Mouse (Mus musculus): ENCODE data around the gene Sap18b. TPM values are rescaled to one million over a fixed set of nuclear protein-coding genes. Genes with fewer than 3 reads are reported as not detected.
"Not testable (repeated sequence)": the region's sequence is repeated elsewhere in the genome, so short reads cannot be mapped to it uniquely, and the experiment has no call there.

Sap18b gene
- polyA plus RNA-seq, 1 experiment: 12.3 TPM

- Histone ChIP-seq H3K36me3 (ENCODE audit: control insufficient read depth) (peaks cover 5% of the 10 kb centered on the region), H3K4me1 (ENCODE audit: control insufficient read depth) (peaks cover 24% of the 10 kb centered on the region), H3K27me3 (ENCODE audit: control insufficient read depth) (no peaks in the 10 kb centered on the region), H3K4me3 (replicated peaks) (peak overlapping the region; percentile 66), H3K9me3 (ENCODE audit: control insufficient read depth, low read length) (no peaks in the 10 kb centered on the region)
- no peak for TF ChIP-seq GATA1 (IDR thresholded peaks at IDR 0.05; ENCODE audit: low read length)
- no peak for TF ChIP-seq TAL1 (IDR thresholded peaks at IDR 0.05; ENCODE audit: low read length)
Measured at GRCm38 (mm10) chr8:95852290-95852689, 27.1 kb downstream of the Sap18b start.

- Histone ChIP-seq H3K4me3 (replicated peaks) (peak within 1 kb of the TSS; percentile 66), H3K36me3 (ENCODE audit: control insufficient read depth) (peaks cover 2% of the 10 kb centered on the region), H3K27me3 (ENCODE audit: control insufficient read depth) (no peaks in the 10 kb centered on the region), H3K9me3 (ENCODE audit: control insufficient read depth, low read length) (no peaks in the 10 kb centered on the region), H3K4me1 (ENCODE audit: control insufficient read depth) (peaks cover 20% of the 10 kb centered on the region)
- TF ChIP-seq TAL1 (IDR thresholded peaks at IDR 0.05; ENCODE audit: low read length): no peak
- TF ChIP-seq GATA1 (IDR thresholded peaks at IDR 0.05; ENCODE audit: low read length): no peak
Measured at GRCm38 (mm10) chr8:95853102-95853843, 28.1 kb downstream of the Sap18b start, which contains the start of gene Slc38a7. Gene Slc38a7 (minus strand): TSS chr8:95853539.

GRCm38 (mm10) chr8:95854174-95854573, 29.0 kb downstream of the Sap18b start:
- Histone ChIP-seq H3K4me3 (replicated peaks) (no peak overlapping the region), H3K36me3 (ENCODE audit: control insufficient read depth) (no peaks in the 10 kb centered on the region; the same call in 1 of the 2 replicates)
- TF ChIP-seq GATA1 (IDR thresholded peaks at IDR 0.05; ENCODE audit: low read length) (no peak), TAL1 (IDR thresholded peaks at IDR 0.05; ENCODE audit: low read length) (no peak)

GRCm38 (mm10) chr8:95863761-95864440, 38.8 kb downstream of the Sap18b start:
- not testable (repeated sequence) for H3K9me3 ChIP-seq (ENCODE audit: control insufficient read depth, low read length); H3K4me3 ChIP-seq (replicated peaks); H3K27me3 ChIP-seq (ENCODE audit: control insufficient read depth); H3K4me1 ChIP-seq (ENCODE audit: control insufficient read depth)
- H3K36me3 ChIP-seq (ENCODE audit: control insufficient read depth): peaks cover 37% of the 10 kb centered on the region

More at GRCm38 (mm10) chr8:95854174-95854573, 29.0 kb downstream of the Sap18b start:
- peaks cover 18% of the 10 kb centered on the region for H3K4me1 ChIP-seq (ENCODE audit: control insufficient read depth)
- no peaks in the 10 kb centered on the region for H3K9me3 ChIP-seq (ENCODE audit: control insufficient read depth, low read length)
- H3K27me3 ChIP-seq (ENCODE audit: control insufficient read depth): no peaks in the 10 kb centered on the region

- not testable (repeated sequence) for H3K4me3 ChIP-seq (replicated peaks); H3K27me3 ChIP-seq (ENCODE audit: control insufficient read depth); H3K9me3 ChIP-seq (ENCODE audit: control insufficient read depth, low read length); H3K4me1 ChIP-seq (ENCODE audit: control insufficient read depth)
- peaks cover 46% of the 10 kb centered on the region for H3K36me3 ChIP-seq (ENCODE audit: control insufficient read depth)
Measured at GRCm38 (mm10) chr8:95864851-95865250, 39.7 kb downstream of the Sap18b start.

GRCm38 (mm10) chr8:95871690-95872089, 46.5 kb downstream of the Sap18b start:
- H3K4me3 ChIP-seq (replicated peaks): no peak overlapping the region
- H3K27me3 ChIP-seq (ENCODE audit: control insufficient read depth): no peaks in the 10 kb centered on the region
- TF ChIP-seq TAL1 (IDR thresholded peaks at IDR 0.05; ENCODE audit: low read length) (no peak), GATA1 (IDR thresholded peaks at IDR 0.05; ENCODE audit: low read length) (no peak)
- H3K4me1 ChIP-seq (ENCODE audit: control insufficient read depth): no peaks in the 10 kb centered on the region
- H3K9me3 ChIP-seq (ENCODE audit: control insufficient read depth, low read length): peaks cover 2% of the 10 kb centered on the region
- peaks cover 88% of the 10 kb centered on the region for H3K36me3 ChIP-seq (ENCODE audit: control insufficient read depth)

- no peak overlapping the region for H3K4me3 ChIP-seq (replicated peaks)
- TF ChIP-seq GATA1 (IDR thresholded peaks at IDR 0.05; ENCODE audit: low read length): no peak
- TF ChIP-seq TAL1 (IDR thresholded peaks at IDR 0.05; ENCODE audit: low read length): no peak
- H3K9me3 ChIP-seq (ENCODE audit: control insufficient read depth, low read length): peaks cover 2% of the 10 kb centered on the region
Measured at GRCm38 (mm10) chr8:95875270-95875669, 50.1 kb downstream of the Sap18b start.

More at GRCm38 (mm10) chr8:95875270-95875669, 50.1 kb downstream of the Sap18b start:
- Histone ChIP-seq H3K27me3 (ENCODE audit: control insufficient read depth) (no peaks in the 10 kb centered on the region), H3K36me3 (ENCODE audit: control insufficient read depth) (peaks cover 70% of the 10 kb centered on the region), H3K4me1 (ENCODE audit: control insufficient read depth) (peaks cover 3% of the 10 kb centered on the region; the same call in 1 of the 2 replicates)

Other genes starting within 250 kb of the Sap18b start
- 0.04 TPM in 1 of 2 replicates, not detected in the other for gene Prss54, start 249.0 kb upstream of the Sap18b start, polyA plus RNA-seq (2012)
- 0.51 and 0.52 TPM in 2 replicates for gene Gins3, start 191.9 kb upstream of the Sap18b start, polyA plus RNA-seq (2012)
- 0.03 and 0.11 TPM in 2 replicates for gene Ndrg4, start 148.4 kb upstream of the Sap18b start, polyA plus RNA-seq (2012)
- 0.68 and 1.1 TPM in 2 replicates for gene Setd6, start 109.5 kb upstream of the Sap18b start, polyA plus RNA-seq (2012)
- 0.74 and 1.2 TPM in 2 replicates for gene Cnot1, start 17.9 kb upstream of the Sap18b start, polyA plus RNA-seq (2012)
- 0.12 and 0.21 TPM in 2 replicates for gene Slc38a7, start 28.2 kb downstream of the Sap18b start, polyA plus RNA-seq (2012)
- gene Got2, start 63.2 kb downstream of the Sap18b start, polyA plus RNA-seq (2012): 2.5 and 2.8 TPM in 2 replicates